Mouse (Mus musculus) liver, embryonic 16.5 days (tissue): ENCODE measurements around the gene St6galnac6. TPM values are rescaled to one million over a fixed set of nuclear protein-coding genes. Genes with fewer than 3 reads are reported as not detected.
A peak's percentile ranks its signal among the peaks of the same experiment; 100 is the strongest.

Experiments
- ATAC-seq: fragments of 200-750 bp; cut with Nextera tagmentation; 2 replicates; pipeline ENCODE4 v1.8.0; 2017; ENCODE audit warnings: low read depth, mild to moderate bottlenecking, moderate number of reproducible peaks, moderate library complexity
- H3K27ac ChIP-seq: fragments of 300-500 bp; sonication (generic); 2 replicates; pipeline ENCODE4 v1.5.1; 2014; ENCODE audit warnings: mild to moderate bottlenecking, low read length
- H3K27me3 ChIP-seq: fragments of 300-500 bp; sonication (generic); 2 replicates; pipeline ENCODE4 v1.6.1; 2014; ENCODE audit warnings: low read depth, low read length, mixed read lengths; ENCODE audit not compliant: control insufficient read depth, insufficient read depth
- H3K36me3 ChIP-seq: fragments of 300-500 bp; sonication (generic); 2 replicates; pipeline ENCODE4 v1.6.1; 2014; ENCODE audit warnings: mild to moderate bottlenecking; ENCODE audit not compliant: control insufficient read depth, insufficient read depth
- H3K4me1 ChIP-seq: fragments of 300-500 bp; sonication (generic); 2 replicates; pipeline ENCODE4 v1.6.1; 2014; ENCODE audit warnings: low read depth, low read length, mixed read lengths; ENCODE audit not compliant: control insufficient read depth
- H3K4me2 ChIP-seq: fragments of 300-500 bp; sonication (generic); 2 replicates; pipeline ENCODE4 v1.6.1; 2014; ENCODE audit warnings: low read depth, low read length, mixed read lengths
- H3K4me3 ChIP-seq: fragments of 300-500 bp; sonication (generic); 2 replicates; pipeline ENCODE4 v1.5.1; 2014; ENCODE audit warnings: low read depth, mild to moderate bottlenecking, low read length
- H3K9ac ChIP-seq: fragments of 300-500 bp; sonication (generic); 2 replicates; pipeline ENCODE4 v1.6.1; 2014; ENCODE audit warnings: low read depth, low read length
- H3K9me3 ChIP-seq: fragments of 300-500 bp; sonication (generic); replicated peaks from 2 replicates; pipeline ENCODE4 v1.6.1; 2016; ENCODE audit warnings: low read length; ENCODE audit not compliant: control insufficient read depth
- WGBS: fragments of 180-500 bp; shearing (Covaris S2); extraction: QIAGEN DNeasy Blood & Tissue Kit; methylation state at CpG from one replicate; pipeline ENCODE4 v1.1.7; 2014; ENCODE audit not compliant: insufficient replicate concordance; 5-methylcytosine and 5-hydroxymethylcytosine counted together
- polyA plus RNA-seq: library from polyadenylated mRNA; unstranded; fragments of >200 nt; fragmentation: Nextera tagmentation; extraction: Ambion mirVana; gene quantifications from 2 replicates; pipeline ENCODE4 v1.2.1, GENCODE M21; 2015

The St6galnac6 gene
- polyA plus RNA-seq, 1 experiment from 2014 or later = 12.8 TPM

DNA sequence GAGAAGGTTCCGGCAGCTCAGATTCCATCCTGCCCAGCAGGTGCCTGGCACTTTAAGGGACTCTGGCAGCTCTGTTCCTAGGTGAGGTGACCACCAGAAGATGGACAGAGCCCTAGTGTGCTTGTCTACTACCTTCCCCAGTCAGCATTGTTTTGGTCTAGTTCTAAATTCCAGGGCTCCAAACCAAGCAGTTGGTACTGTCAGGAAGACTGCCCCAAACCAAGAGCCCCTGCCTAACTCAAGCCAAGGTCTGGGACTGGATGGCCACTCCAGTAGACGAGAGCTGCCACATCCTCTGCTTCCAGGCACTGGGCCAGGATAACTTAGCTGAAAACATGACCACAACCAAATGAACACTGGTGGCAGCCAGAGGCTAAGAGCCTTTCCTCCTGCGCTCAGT, 30.6 kb upstream of the St6galnac6 start:
- Histone ChIP-seq H3K4me2 (no peak overlapping the region), H3K36me3 (peaks cover 7% of the 10 kb centered on the region; the same call in 1 of the 2 replicates), H3K9me3 (no peaks in the 10 kb centered on the region), H3K4me1 (peaks cover 11% of the 10 kb centered on the region), H3K27ac (no peak overlapping the region), H3K4me3 (no peak overlapping the region), H3K9ac (no peak overlapping the region), H3K27me3 (no peaks in the 10 kb centered on the region)
- ATAC-seq = no peak
- WGBS = 82% methylated on average over 3 of the region's 3 CpGs

DNA sequence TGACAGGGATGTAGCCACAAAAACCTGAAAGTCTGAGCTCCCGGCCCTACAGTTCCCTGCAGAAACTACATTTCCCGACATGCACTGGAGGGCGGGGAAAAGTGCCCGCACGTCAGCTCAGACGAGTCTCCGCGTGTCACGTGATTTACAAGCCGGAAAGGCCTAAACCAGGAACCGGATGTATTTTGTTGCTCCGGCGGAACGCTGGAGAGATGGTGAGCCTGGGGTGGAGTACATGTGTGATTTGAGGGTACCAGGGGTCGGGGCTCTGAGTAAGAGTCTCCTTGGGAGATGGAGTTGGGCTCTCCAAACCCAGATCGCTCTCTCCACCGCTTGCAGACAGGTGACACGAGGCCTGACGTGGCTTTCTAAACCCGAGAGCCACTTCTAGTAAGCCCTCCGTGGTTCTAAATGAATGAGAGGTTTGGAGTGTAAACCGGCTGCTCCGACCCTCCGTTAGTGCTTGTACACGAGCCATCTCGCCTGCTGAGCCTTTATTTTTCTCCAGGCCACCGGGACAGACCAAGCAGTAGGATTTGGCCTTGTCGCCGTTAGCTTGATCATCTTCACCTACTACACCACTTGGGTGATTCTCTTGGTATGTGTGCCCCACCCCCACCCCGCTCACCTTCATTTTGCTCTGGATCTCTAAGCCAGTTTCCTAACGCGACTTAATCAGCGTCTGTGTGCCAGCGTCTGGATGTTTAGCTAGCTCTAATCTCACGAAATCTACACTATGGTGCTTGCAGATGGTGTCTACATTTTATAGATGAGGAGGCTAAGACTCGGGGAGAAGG, 28.6 kb upstream of the St6galnac6 start, which contains the start of gene Dpm2:
TSS of gene Dpm2 (plus strand) at position 161 of the 797 bp plus-strand sequence.
- Histone ChIP-seq H3K9ac (peak within 1 kb of the TSS; percentile 82), H3K4me3 (peak within 1 kb of the TSS; percentile 87), H3K4me2 (peak within 1 kb of the TSS; percentile 85), H3K36me3 (peaks cover 7% of the 10 kb centered on the region; the same call in 1 of the 2 replicates), H3K4me1 (peaks cover 18% of the 10 kb centered on the region), H3K27ac (peak within 1 kb of the TSS; percentile 69), H3K27me3 (no peaks in the 10 kb centered on the region; the same call in 1 of the 2 replicates), H3K9me3 (no peaks in the 10 kb centered on the region)
- ATAC-seq = peak; percentile 86
- under 1% methylated on average over 36 of the region's 36 CpGs for WGBS

GRCm38 (mm10) chr2:32572196-32572595, 27.3 kb upstream of the St6galnac6 start:
- H3K9ac ChIP-seq = no peak overlapping the region
- H3K4me1 ChIP-seq = peaks cover 18% of the 10 kb centered on the region
- no peaks in the 10 kb centered on the region; the same call in 1 of the 2 replicates for H3K27me3 ChIP-seq
- ATAC-seq = no peak
- H3K4me3 ChIP-seq = no peak overlapping the region
- H3K4me2 ChIP-seq = peak overlapping the region; percentile 85; the same call in 1 of the 2 replicates
- no peak overlapping the region for H3K27ac ChIP-seq
- peaks cover 7% of the 10 kb centered on the region; the same call in 1 of the 2 replicates for H3K36me3 ChIP-seq
- WGBS = 89% methylated on average over 11 of the region's 11 CpGs
- no peaks in the 10 kb centered on the region for H3K9me3 ChIP-seq

GRCm38 (mm10) chr2:32574497-32574896, 25.0 kb upstream of the St6galnac6 start, which contains the start of gene Pip5kl1:
Gene Pip5kl1, plus strand, starts transcription at chr2:32574797.
- H3K36me3 ChIP-seq = peaks cover 5% of the 10 kb centered on the region; the same call in 1 of the 2 replicates
- H3K27me3 ChIP-seq = peaks cover 18% of the 10 kb centered on the region
- H3K9me3 ChIP-seq = no peaks in the 10 kb centered on the region
- H3K27ac ChIP-seq = no peak within 1 kb of the TSS
- H3K4me3 ChIP-seq = peak within 1 kb of the TSS; percentile 22
- H3K9ac ChIP-seq = no peak within 1 kb of the TSS
- H3K4me1 ChIP-seq = peaks cover 18% of the 10 kb centered on the region
- ATAC-seq = no peak
- H3K4me2 ChIP-seq = peak within 1 kb of the TSS; percentile 51
- WGBS = 71% methylated on average over 6 of the region's 6 CpGs

GRCm38 (mm10) chr2:32574901-32575585, 24.5 kb upstream of the St6galnac6 start:
- 3% methylated on average over 26 of the region's 26 CpGs for WGBS
- Histone ChIP-seq H3K4me2 (peak overlapping the region; percentile 51), H3K9ac (no peak overlapping the region)

GRCm38 (mm10) chr2:32575586-32576160, 23.8 kb upstream of the St6galnac6 start, which contains the start of gene 9430097D07Rik:
Gene 9430097D07Rik, minus strand, starts transcription at chr2:32575684.
- WGBS = 13% methylated on average over 28 of the region's 28 CpGs
- no peak within 1 kb of the TSS for H3K27ac ChIP-seq
- peak; percentile 27 for ATAC-seq
- peak within 1 kb of the TSS; percentile 22 for H3K4me3 ChIP-seq
- H3K9ac ChIP-seq = no peak within 1 kb of the TSS
- H3K36me3 ChIP-seq = peaks cover 5% of the 10 kb centered on the region; the same call in 1 of the 2 replicates
- peaks cover 25% of the 10 kb centered on the region for H3K27me3 ChIP-seq
- H3K9me3 ChIP-seq = no peaks in the 10 kb centered on the region
- peaks cover 18% of the 10 kb centered on the region for H3K4me1 ChIP-seq
- H3K4me2 ChIP-seq = peak within 1 kb of the TSS; percentile 51

More at GRCm38 (mm10) chr2:32574901-32575585, 24.5 kb upstream of the St6galnac6 start:
- Histone ChIP-seq H3K9me3 (no peaks in the 10 kb centered on the region), H3K4me1 (peaks cover 18% of the 10 kb centered on the region), H3K27ac (no peak overlapping the region), H3K4me3 (peak overlapping the region; percentile 22), H3K27me3 (peaks cover 23% of the 10 kb centered on the region), H3K36me3 (peaks cover 5% of the 10 kb centered on the region; the same call in 1 of the 2 replicates)
- no peak for ATAC-seq

DNA sequence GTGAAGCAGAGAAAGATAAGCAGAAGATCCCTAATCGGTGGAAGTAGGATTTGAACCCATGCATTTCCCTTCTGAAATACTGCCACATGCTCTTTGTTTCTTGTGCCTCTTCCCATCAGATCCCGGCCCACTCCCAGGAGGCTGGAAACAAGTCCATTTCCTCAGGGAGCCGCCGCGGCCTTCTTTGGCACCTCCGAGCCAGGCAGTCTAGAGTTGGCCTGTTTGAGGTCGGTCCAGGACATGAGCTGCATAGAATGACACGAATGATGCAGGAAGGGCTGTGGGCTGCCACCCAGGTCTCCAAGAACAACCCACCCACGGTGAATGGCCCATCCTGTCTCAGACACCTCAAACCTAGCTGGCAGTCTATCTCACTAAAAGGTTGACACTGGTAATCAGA, 23.0 kb upstream of the St6galnac6 start:
- WGBS = 75% methylated on average over 9 of the region's 9 CpGs

GRCm38 (mm10) chr2:32578146-32579046, 21.1 kb upstream of the St6galnac6 start:
- WGBS = 39% methylated on average over 24 of the region's 30 CpGs
- Histone ChIP-seq H3K9me3 (no peaks in the 10 kb centered on the region), H3K36me3 (no peaks in the 10 kb centered on the region), H3K4me3 (no peak overlapping the region), H3K27ac (no peak overlapping the region), H3K27me3 (peaks cover 25% of the 10 kb centered on the region), H3K9ac (no peak overlapping the region), H3K4me1 (peaks cover 14% of the 10 kb centered on the region), H3K4me2 (no peak overlapping the region)
- no peak for ATAC-seq

More for the DNA sequence above, 23.0 kb upstream of the St6galnac6 start:
- no peak for ATAC-seq
- Histone ChIP-seq H3K27me3 (peaks cover 25% of the 10 kb centered on the region), H3K36me3 (peaks cover 5% of the 10 kb centered on the region; the same call in 1 of the 2 replicates), H3K9me3 (no peaks in the 10 kb centered on the region), H3K4me3 (no peak overlapping the region), H3K4me2 (no peak overlapping the region), H3K9ac (no peak overlapping the region), H3K4me1 (peaks cover 15% of the 10 kb centered on the region), H3K27ac (no peak overlapping the region)
